Mouse (Mus musculus) CD4-positive naive resting alpha-beta T cell, adult 57 days (primary cell): Measurements from ENCODE around the gene Rtl1. TPM values are rescaled to one million over a fixed set of nuclear protein-coding genes. Genes with fewer than 3 reads are reported as not detected.

Source experiments
- total RNA-seq: library from RNA; stranded (reverse); gene quantifications from one replicate; pipeline ENCODE4 v1.2.4, GENCODE M21; 2023

The Rtl1 gene
- not detected for total RNA-seq

DNA sequence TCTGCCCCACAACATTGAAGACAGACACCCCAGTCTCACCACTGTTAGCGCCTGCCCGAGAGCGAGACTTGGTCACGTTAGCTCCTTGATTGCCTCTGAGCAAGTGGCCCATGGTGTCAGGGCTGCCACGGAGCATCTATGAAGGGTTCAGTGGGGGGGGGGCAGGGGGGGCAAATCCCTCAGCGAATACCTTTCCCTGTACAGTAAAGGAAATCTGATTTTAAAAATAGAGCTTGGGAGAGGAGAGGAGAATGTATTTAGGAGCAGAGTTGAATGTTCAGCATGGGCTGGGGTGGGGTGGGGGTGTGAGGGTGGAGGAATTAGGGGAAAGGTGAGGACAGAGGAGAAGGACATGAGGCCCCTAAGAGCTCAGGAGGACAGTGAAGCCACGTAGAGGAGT, at the start of gene Rtl1:
Rtl1 (minus strand) TSS at position 101 of the 400 bp plus-strand sequence.

Other genes with a start within 250 kb of the Rtl1 start
- gene Dlk1, start 147.5 kb downstream of the Rtl1 start, total RNA-seq, result not detected